Mouse (Mus musculus): ENCODE results near the gene Il21. TPM values are rescaled to one million over a fixed set of nuclear protein-coding genes. Genes with fewer than 3 reads are reported as not detected.

Il21 gene
- polyA plus RNA-seq (2015; fragmentation: Nextera tagmentation; extraction: Ambion mirVana) = not detected in 2 replicates

GRCm38 (mm10) chr3:37232586-37233222, at the start of gene Il21:
Il21 (minus strand) TSS chr3:37232636.
- H3K27me3 ChIP-seq (ENCODE audit: control insufficient read depth, insufficient read depth, low read depth, low read length) = no peaks in the 10 kb centered on the region
- WGBS (ENCODE audit: insufficient replicate concordance) = 72% methylated on average over 7 of the region's 7 CpGs
- no peak within 1 kb of the TSS for H3K9ac ChIP-seq (ENCODE audit: low read depth, low read length)
- H3K4me2 ChIP-seq (ENCODE audit: low read depth, low read length) = no peak within 1 kb of the TSS
- no peaks in the 10 kb centered on the region for H3K36me3 ChIP-seq (ENCODE audit: control insufficient read depth, insufficient read depth)
- H3K4me1 ChIP-seq (ENCODE audit: control insufficient read depth, low read depth, low read length) = no peaks in the 10 kb centered on the region
- H3K27ac ChIP-seq (ENCODE audit: low read length) = no peak within 1 kb of the TSS
- H3K4me3 ChIP-seq (ENCODE audit: low read depth, low read length) = no peak within 1 kb of the TSS
- ATAC-seq (ENCODE audit: low read depth) = no peak
- no peaks in the 10 kb centered on the region for H3K9me3 ChIP-seq (replicated peaks; ENCODE audit: control insufficient read depth, low read length)

- ATAC-seq (ENCODE audit: low read depth) = no peak
- H3K4me2 ChIP-seq (ENCODE audit: low read depth, low read length) = no peak overlapping the region
- WGBS (ENCODE audit: insufficient replicate concordance) = 22% methylated on average over 8 of the region's 8 CpGs
- no peak overlapping the region for H3K27ac ChIP-seq (ENCODE audit: low read length)
- no peak overlapping the region for H3K4me3 ChIP-seq (ENCODE audit: low read depth, low read length)
- no peaks in the 10 kb centered on the region for H3K27me3 ChIP-seq (ENCODE audit: control insufficient read depth, insufficient read depth, low read depth, low read length)
- peaks cover 6% of the 10 kb centered on the region; the same call in 1 of the 2 replicates for H3K4me1 ChIP-seq (ENCODE audit: control insufficient read depth, low read depth, low read length)
- H3K9ac ChIP-seq (ENCODE audit: low read depth, low read length) = no peak overlapping the region
- H3K9me3 ChIP-seq (replicated peaks; ENCODE audit: control insufficient read depth, low read length) = no peaks in the 10 kb centered on the region
- H3K36me3 ChIP-seq (ENCODE audit: control insufficient read depth, insufficient read depth) = no peaks in the 10 kb centered on the region
These were observed 48.4 kb upstream of the Il21 start for GRCm38 (mm10) chr3:37280871-37281270.

- WGBS (ENCODE audit: insufficient replicate concordance) = 58% methylated on average over 1 of the region's 1 CpGs
- H3K4me3 ChIP-seq (ENCODE audit: low read depth, low read length) = no peak overlapping the region
- H3K27ac ChIP-seq (ENCODE audit: low read length) = no peak overlapping the region
- no peak overlapping the region for H3K9ac ChIP-seq (ENCODE audit: low read depth, low read length)
- no peak for ATAC-seq (ENCODE audit: low read depth)
- no peak overlapping the region for H3K4me2 ChIP-seq (ENCODE audit: low read depth, low read length)
- H3K36me3 ChIP-seq (ENCODE audit: control insufficient read depth, insufficient read depth) = no peaks in the 10 kb centered on the region
- no peaks in the 10 kb centered on the region for H3K27me3 ChIP-seq (ENCODE audit: control insufficient read depth, insufficient read depth, low read depth, low read length)
- H3K4me1 ChIP-seq (ENCODE audit: control insufficient read depth, low read depth, low read length) = peaks cover 6% of the 10 kb centered on the region; the same call in 1 of the 2 replicates
- no peaks in the 10 kb centered on the region for H3K9me3 ChIP-seq (replicated peaks; ENCODE audit: control insufficient read depth, low read length)
These were observed 47.8 kb upstream of the Il21 start for GRCm38 (mm10) chr3:37280221-37280620.

GRCm38 (mm10) chr3:37274661-37275060, 42.2 kb upstream of the Il21 start:
- Histone ChIP-seq H3K36me3 (ENCODE audit: control insufficient read depth, insufficient read depth) (no peaks in the 10 kb centered on the region), H3K27me3 (ENCODE audit: control insufficient read depth, insufficient read depth, low read depth, low read length) (no peaks in the 10 kb centered on the region), H3K27ac (ENCODE audit: low read length) (no peak overlapping the region), H3K9me3 (replicated peaks; ENCODE audit: control insufficient read depth, low read length) (no peaks in the 10 kb centered on the region), H3K9ac (ENCODE audit: low read depth, low read length) (no peak overlapping the region), H3K4me2 (ENCODE audit: low read depth, low read length) (no peak overlapping the region; the same call in 1 of the 2 replicates), H3K4me3 (ENCODE audit: low read depth, low read length) (no peak overlapping the region), H3K4me1 (ENCODE audit: control insufficient read depth, low read depth, low read length) (peaks cover 6% of the 10 kb centered on the region)
- ATAC-seq (ENCODE audit: low read depth) = peak; percentile 91
- WGBS (ENCODE audit: insufficient replicate concordance) = 23% methylated on average over 6 of the region's 6 CpGs

GRCm38 (mm10) chr3:37273092-37273491, 40.7 kb upstream of the Il21 start:
- WGBS (ENCODE audit: insufficient replicate concordance) = 42% methylated on average over 7 of the region's 7 CpGs
- H3K9ac ChIP-seq (ENCODE audit: low read depth, low read length) = no peak overlapping the region
- no peaks in the 10 kb centered on the region for H3K27me3 ChIP-seq (ENCODE audit: control insufficient read depth, insufficient read depth, low read depth, low read length)
- H3K27ac ChIP-seq (ENCODE audit: low read length) = no peak overlapping the region
- no peak for ATAC-seq (ENCODE audit: low read depth)
- no peak overlapping the region for H3K4me2 ChIP-seq (ENCODE audit: low read depth, low read length)
- no peaks in the 10 kb centered on the region for H3K9me3 ChIP-seq (replicated peaks; ENCODE audit: control insufficient read depth, low read length)
- no peak overlapping the region for H3K4me3 ChIP-seq (ENCODE audit: low read depth, low read length)
- no peaks in the 10 kb centered on the region for H3K36me3 ChIP-seq (ENCODE audit: control insufficient read depth, insufficient read depth)
- peaks cover 6% of the 10 kb centered on the region for H3K4me1 ChIP-seq (ENCODE audit: control insufficient read depth, low read depth, low read length)

GRCm38 (mm10) chr3:37271209-37271608, 38.8 kb upstream of the Il21 start:
- no peak overlapping the region for H3K27ac ChIP-seq (ENCODE audit: low read length)
- WGBS (ENCODE audit: insufficient replicate concordance) = 0% methylated on average over 1 of the region's 1 CpGs
- H3K4me1 ChIP-seq (ENCODE audit: control insufficient read depth, low read depth, low read length) = peaks cover 6% of the 10 kb centered on the region
- H3K4me2 ChIP-seq (ENCODE audit: low read depth, low read length) = no peak overlapping the region
- no peak overlapping the region for H3K9ac ChIP-seq (ENCODE audit: low read depth, low read length)
- H3K9me3 ChIP-seq (replicated peaks; ENCODE audit: control insufficient read depth, low read length) = no peaks in the 10 kb centered on the region
- no peaks in the 10 kb centered on the region for H3K27me3 ChIP-seq (ENCODE audit: control insufficient read depth, insufficient read depth, low read depth, low read length)
- no peaks in the 10 kb centered on the region for H3K36me3 ChIP-seq (ENCODE audit: control insufficient read depth, insufficient read depth)
- H3K4me3 ChIP-seq (ENCODE audit: low read depth, low read length) = no peak overlapping the region
- ATAC-seq (ENCODE audit: low read depth) = no peak

- H3K4me2 ChIP-seq (ENCODE audit: low read depth, low read length) = no peak overlapping the region
- no peaks in the 10 kb centered on the region for H3K9me3 ChIP-seq (replicated peaks; ENCODE audit: control insufficient read depth, low read length)
- H3K4me1 ChIP-seq (ENCODE audit: control insufficient read depth, low read depth, low read length) = peaks cover 6% of the 10 kb centered on the region
- WGBS (ENCODE audit: insufficient replicate concordance) = 55% methylated on average over 4 of the region's 4 CpGs
- no peak for ATAC-seq (ENCODE audit: low read depth)
- H3K27me3 ChIP-seq (ENCODE audit: control insufficient read depth, insufficient read depth, low read depth, low read length) = no peaks in the 10 kb centered on the region
- H3K4me3 ChIP-seq (ENCODE audit: low read depth, low read length) = no peak overlapping the region
- no peaks in the 10 kb centered on the region for H3K36me3 ChIP-seq (ENCODE audit: control insufficient read depth, insufficient read depth)
- H3K27ac ChIP-seq (ENCODE audit: low read length) = no peak overlapping the region
- H3K9ac ChIP-seq (ENCODE audit: low read depth, low read length) = no peak overlapping the region
These were observed 37.5 kb upstream of the Il21 start for GRCm38 (mm10) chr3:37269926-37270325.

- H3K4me1 ChIP-seq (ENCODE audit: control insufficient read depth, low read depth, low read length) = no peaks in the 10 kb centered on the region
- no peaks in the 10 kb centered on the region for H3K36me3 ChIP-seq (ENCODE audit: control insufficient read depth, insufficient read depth)
- no peak overlapping the region for H3K4me3 ChIP-seq (ENCODE audit: low read depth, low read length)
- no peak overlapping the region for H3K9ac ChIP-seq (ENCODE audit: low read depth, low read length)
- ATAC-seq (ENCODE audit: low read depth) = no peak
- H3K9me3 ChIP-seq (replicated peaks; ENCODE audit: control insufficient read depth, low read length) = no peaks in the 10 kb centered on the region
- no peak overlapping the region for H3K27ac ChIP-seq (ENCODE audit: low read length)
- H3K4me2 ChIP-seq (ENCODE audit: low read depth, low read length) = no peak overlapping the region
- 77% methylated on average over 11 of the region's 11 CpGs for WGBS (ENCODE audit: insufficient replicate concordance)
- no peaks in the 10 kb centered on the region for H3K27me3 ChIP-seq (ENCODE audit: control insufficient read depth, insufficient read depth, low read depth, low read length)
These were observed 35.9 kb upstream of the Il21 start for GRCm38 (mm10) chr3:37268338-37268737.

- Histone ChIP-seq H3K4me3 (ENCODE audit: low read depth, low read length) (no peak overlapping the region), H3K27me3 (ENCODE audit: control insufficient read depth, insufficient read depth, low read depth, low read length) (no peaks in the 10 kb centered on the region), H3K9ac (ENCODE audit: low read depth, low read length) (no peak overlapping the region), H3K9me3 (replicated peaks; ENCODE audit: control insufficient read depth, low read length) (no peaks in the 10 kb centered on the region), H3K27ac (ENCODE audit: low read length) (no peak overlapping the region), H3K4me2 (ENCODE audit: low read depth, low read length) (peak overlapping the region; percentile 37), H3K36me3 (ENCODE audit: control insufficient read depth, insufficient read depth) (no peaks in the 10 kb centered on the region), H3K4me1 (ENCODE audit: control insufficient read depth, low read depth, low read length) (no peaks in the 10 kb centered on the region; the same call in 1 of the 2 replicates)
- ATAC-seq (ENCODE audit: low read depth) = peak; percentile 59; the same call in 1 of the 2 replicates
- WGBS (ENCODE audit: insufficient replicate concordance) = 19% methylated on average over 10 of the region's 10 CpGs
These were observed 27.0 kb upstream of the Il21 start for GRCm38 (mm10) chr3:37259331-37259999.

Data from liver, embryonic 16.5 days (tissue).